Mouse (Mus musculus): ENCODE results near the gene Serpinb9b. TPM values are rescaled to one million over a fixed set of nuclear protein-coding genes. Genes with fewer than 3 reads are reported as not detected.

The Serpinb9b gene
- polyA plus RNA-seq, 1 experiment, result not detected

GRCm38 (mm10) chr13:33067387-33067977, 40.3 kb downstream of the Serpinb9b start:
- no peak overlapping the region for H3K4me3 ChIP-seq (ENCODE audit: insufficient read depth, low read depth, low read length)
- no peak for TF ChIP-seq CTCF (IDR thresholded peaks at IDR 0.05; ENCODE audit: insufficient read depth, low read depth, low read length)
- no peak for TF ChIP-seq POLR2A (IDR thresholded peaks at IDR 0.05; ENCODE audit: insufficient read depth, low read depth, low read length)
- WGBS, result 45% methylated on average over 1 of the region's 1 CpGs
- no peak overlapping the region for H3K27ac ChIP-seq (ENCODE audit: insufficient read depth, low read depth, low read length)
- no peaks in the 10 kb centered on the region for H3K4me1 ChIP-seq (ENCODE audit: control insufficient read depth, insufficient read depth, low read length)

- H3K27ac ChIP-seq (ENCODE audit: insufficient read depth, low read depth, low read length), result no peak overlapping the region
- no peaks in the 10 kb centered on the region for H3K4me1 ChIP-seq (ENCODE audit: control insufficient read depth, insufficient read depth, low read length)
- no peak overlapping the region for H3K4me3 ChIP-seq (ENCODE audit: insufficient read depth, low read depth, low read length)
- WGBS, result 59% methylated on average over 3 of the region's 3 CpGs
- no peak for TF ChIP-seq POLR2A (IDR thresholded peaks at IDR 0.05; ENCODE audit: insufficient read depth, low read depth, low read length)
- no peak for TF ChIP-seq CTCF (IDR thresholded peaks at IDR 0.05; ENCODE audit: insufficient read depth, low read depth, low read length)
These were observed 40.9 kb downstream of the Serpinb9b start for GRCm38 (mm10) chr13:33068164-33068563.

- TF ChIP-seq POLR2A (IDR thresholded peaks at IDR 0.05; ENCODE audit: insufficient read depth, low read depth, low read length) (no peak), CTCF (IDR thresholded peaks at IDR 0.05; ENCODE audit: insufficient read depth, low read depth, low read length) (no peak)
- 80% methylated on average over 5 of the region's 5 CpGs for WGBS
- Histone ChIP-seq H3K4me3 (ENCODE audit: insufficient read depth, low read depth, low read length) (no peak overlapping the region), H3K27ac (ENCODE audit: insufficient read depth, low read depth, low read length) (no peak overlapping the region), H3K4me1 (ENCODE audit: control insufficient read depth, insufficient read depth, low read length) (no peaks in the 10 kb centered on the region)
These were observed 44.6 kb downstream of the Serpinb9b start for GRCm38 (mm10) chr13:33071776-33072175.

GRCm38 (mm10) chr13:33074029-33074428, 46.8 kb downstream of the Serpinb9b start:
- H3K27ac ChIP-seq (ENCODE audit: insufficient read depth, low read depth, low read length), result no peak overlapping the region
- no peak for TF ChIP-seq POLR2A (IDR thresholded peaks at IDR 0.05; ENCODE audit: insufficient read depth, low read depth, low read length)
- H3K4me3 ChIP-seq (ENCODE audit: insufficient read depth, low read depth, low read length), result no peak overlapping the region
- no peaks in the 10 kb centered on the region for H3K4me1 ChIP-seq (ENCODE audit: control insufficient read depth, insufficient read depth, low read length)

- H3K4me3 ChIP-seq (ENCODE audit: insufficient read depth, low read depth, low read length), result no peak overlapping the region
- 67% methylated on average over 3 of the region's 3 CpGs for WGBS
- TF ChIP-seq POLR2A (IDR thresholded peaks at IDR 0.05; ENCODE audit: insufficient read depth, low read depth, low read length), result no peak
- no peak for TF ChIP-seq CTCF (IDR thresholded peaks at IDR 0.05; ENCODE audit: insufficient read depth, low read depth, low read length)
These were observed 49.0 kb downstream of the Serpinb9b start for GRCm38 (mm10) chr13:33076247-33076646.

GRCm38 (mm10) chr13:33077026-33077685, 49.9 kb downstream of the Serpinb9b start:
- TF ChIP-seq POLR2A (IDR thresholded peaks at IDR 0.05; ENCODE audit: insufficient read depth, low read depth, low read length), result no peak
- no peak for TF ChIP-seq CTCF (IDR thresholded peaks at IDR 0.05; ENCODE audit: insufficient read depth, low read depth, low read length)
- H3K4me1 ChIP-seq (ENCODE audit: control insufficient read depth, insufficient read depth, low read length), result 0 out of 2 replicates have a peak, but pooled peaks cover 2% of the 10 kb centered on the region
- 91% methylated on average over 10 of the region's 10 CpGs for WGBS

More at GRCm38 (mm10) chr13:33076247-33076646, 49.0 kb downstream of the Serpinb9b start:
- H3K27ac ChIP-seq (ENCODE audit: insufficient read depth, low read depth, low read length), result no peak overlapping the region
- 0 out of 2 replicates have a peak, but pooled peaks cover 2% of the 10 kb centered on the region for H3K4me1 ChIP-seq (ENCODE audit: control insufficient read depth, insufficient read depth, low read length)

GRCm38 (mm10) chr13:33078056-33078705, 51.0 kb downstream of the Serpinb9b start, which contains the start of gene Serpinb1b:
Serpinb1b (plus strand) TSS chr13:33078575.
- Histone ChIP-seq H3K27ac (ENCODE audit: insufficient read depth, low read depth, low read length) (no peak within 1 kb of the TSS), H3K4me3 (ENCODE audit: insufficient read depth, low read depth, low read length) (no peak within 1 kb of the TSS), H3K4me1 (ENCODE audit: control insufficient read depth, insufficient read depth, low read length) (0 out of 2 replicates have a peak, but pooled peaks cover 2% of the 10 kb centered on the region)
- TF ChIP-seq POLR2A (IDR thresholded peaks at IDR 0.05; ENCODE audit: insufficient read depth, low read depth, low read length) (no peak), CTCF (IDR thresholded peaks at IDR 0.05; ENCODE audit: insufficient read depth, low read depth, low read length) (no peak)
- 19% methylated on average over 3 of the region's 3 CpGs for WGBS

More at GRCm38 (mm10) chr13:33077026-33077685, 49.9 kb downstream of the Serpinb9b start:
- Histone ChIP-seq H3K4me3 (ENCODE audit: insufficient read depth, low read depth, low read length) (no peak overlapping the region), H3K27ac (ENCODE audit: insufficient read depth, low read depth, low read length) (no peak overlapping the region)

- TF ChIP-seq CTCF (IDR thresholded peaks at IDR 0.05; ENCODE audit: insufficient read depth, low read depth, low read length) (0 out of 2 replicates have a peak, but pooled peaks have one; percentile 16), POLR2A (IDR thresholded peaks at IDR 0.05; ENCODE audit: insufficient read depth, low read depth, low read length) (no peak)
- 0 out of 2 replicates have a peak, but pooled peaks cover 2% of the 10 kb centered on the region for H3K4me1 ChIP-seq (ENCODE audit: control insufficient read depth, insufficient read depth, low read length)
- 26% methylated on average over 6 of the region's 6 CpGs for WGBS
- H3K27ac ChIP-seq (ENCODE audit: insufficient read depth, low read depth, low read length), result no peak overlapping the region
- H3K4me3 ChIP-seq (ENCODE audit: insufficient read depth, low read depth, low read length), result no peak overlapping the region
These were observed 52.2 kb downstream of the Serpinb9b start for GRCm38 (mm10) chr13:33079391-33079790.

- Histone ChIP-seq H3K27ac (ENCODE audit: insufficient read depth, low read depth, low read length) (no peak overlapping the region), H3K4me3 (ENCODE audit: insufficient read depth, low read depth, low read length) (no peak overlapping the region), H3K4me1 (ENCODE audit: control insufficient read depth, insufficient read depth, low read length) (0 out of 2 replicates have a peak, but pooled peaks cover 2% of the 10 kb centered on the region)
- WGBS, result 27% methylated on average over 3 of the region's 3 CpGs
- no peak for TF ChIP-seq POLR2A (IDR thresholded peaks at IDR 0.05; ENCODE audit: insufficient read depth, low read depth, low read length)
- TF ChIP-seq CTCF (IDR thresholded peaks at IDR 0.05; ENCODE audit: insufficient read depth, low read depth, low read length), result no peak
These were observed 53.1 kb downstream of the Serpinb9b start for GRCm38 (mm10) chr13:33080356-33080755.
